Mouse (Mus musculus) myocyte (in vitro differentiated cells): Measurements from ENCODE around the gene Fars2.

ENCODE experiments used
- CEBPB ChIP-seq: IDR thresholded peaks from 2 replicates; pipeline ENCODE4 v1.6.1; 2011; ENCODE audit warnings: mild to moderate bottlenecking, moderate library complexity; ENCODE audit not compliant: poor library complexity, insufficient read depth, severe bottlenecking
- E2F4 ChIP-seq: IDR thresholded peaks from one replicate; pipeline ENCODE4 v1.6.1; 2011; ENCODE audit warnings: mild to moderate bottlenecking, control low read depth, moderate library complexity; ENCODE audit not compliant: insufficient read depth
- MAX ChIP-seq: IDR thresholded peaks from one replicate; pipeline ENCODE4 v1.6.1; 2011; ENCODE audit warnings: low read depth, mild to moderate bottlenecking, control low read depth
- MYOD1 ChIP-seq, 3 experiments: IDR thresholded peaks; one replicate each; pipeline ENCODE4 v1.6.1; 2011; ENCODE audit warnings: control low read depth in 2 of 3, low read depth in 2 of 3, mild to moderate bottlenecking in 2 of 3, moderate library complexity in 1 of 3; ENCODE audit not compliant: insufficient read length in 2 of 3, control insufficient read depth in 1 of 3
- MYOG ChIP-seq, 3 experiments: IDR thresholded peaks; one replicate each; pipeline ENCODE4 v1.6.1; 2011; ENCODE audit warnings: control low read depth in 2 of 3, low read depth in 2 of 3, mild to moderate bottlenecking in 2 of 3; ENCODE audit not compliant: insufficient read length in 2 of 3, control insufficient read depth in 1 of 3, insufficient read depth in 1 of 3
- POLR2A ChIP-seq: IDR thresholded peaks from one replicate; pipeline ENCODE4 v1.6.1; 2011; ENCODE audit warnings: low read depth, mild to moderate bottlenecking, control low read depth, moderate library complexity; ENCODE audit not compliant: insufficient read length
- POLR2AphosphoS2 ChIP-seq: IDR thresholded peaks from one replicate; pipeline ENCODE4 v1.6.1; 2011; ENCODE audit warnings: low read depth, control low read depth; ENCODE audit not compliant: insufficient read length
- TCF12 ChIP-seq: IDR thresholded peaks from one replicate; pipeline ENCODE4 v1.6.1; 2011; ENCODE audit warnings: mild to moderate bottlenecking, control low read depth; ENCODE audit not compliant: poor library complexity, insufficient read depth, severe bottlenecking
- TCF3 ChIP-seq: IDR thresholded peaks from one replicate; pipeline ENCODE4 v1.6.1; 2011; ENCODE audit warnings: low read depth, control low read depth; ENCODE audit not compliant: insufficient read length
- USF1 ChIP-seq: IDR thresholded peaks from one replicate; pipeline ENCODE4 v1.6.1; 2011; ENCODE audit warnings: low read depth, mild to moderate bottlenecking, control low read depth, moderate library complexity

- no peak for TF ChIP-seq E2F4
- TF ChIP-seq POLR2A = no peak
- no peak for TF ChIP-seq TCF12
- no peak for TF ChIP-seq MYOD1 (IDR thresholded peaks at IDR 0.05; ENCODE audit: control insufficient read depth in 1 of 3, insufficient read length in 2 of 3, low read depth in 2 of 3)
- no peak for TF ChIP-seq POLR2AphosphoS2
- TF ChIP-seq MYOG (IDR thresholded peaks at IDR 0.05; ENCODE audit: control insufficient read depth in 1 of 3, insufficient read depth in 1 of 3, insufficient read length in 2 of 3, low read depth in 2 of 3) = no peak
- TF ChIP-seq CEBPB = no peak
- TF ChIP-seq MAX = no peak
- no peak for TF ChIP-seq USF1
- TF ChIP-seq TCF3 = no peak
Measured at GRCm38 (mm10) chr13:36716708-36717107, 599.5 kb downstream of the Fars2 start.
